Mouse (Mus musculus) bone marrow, adult 2 months (tissue): ENCODE results near the gene Sdad1. TPM values are rescaled to one million over a fixed set of nuclear protein-coding genes. Genes with fewer than 3 reads are reported as not detected.
A peak's percentile ranks its signal among the peaks of the same experiment; 100 is the strongest.
"Not testable (repeated sequence)": the region's sequence is repeated elsewhere in the genome, so short reads cannot be mapped to it uniquely, and the experiment has no call there.

Source experiments
- H3K27ac ChIP-seq: fragments of 200-500 bp; 2 replicates; pipeline ENCODE4 v1.5.1; 2012; ENCODE audit warnings: low read depth, mild to moderate bottlenecking, control low read depth, inconsistent platforms, low read length; ENCODE audit not compliant: control insufficient read depth, poor library complexity, insufficient read depth
- H3K4me1 ChIP-seq: fragments of 200-500 bp; 2 replicates; pipeline ENCODE4 v1.6.1; 2011; ENCODE audit warnings: low read length; ENCODE audit not compliant: control insufficient read depth, insufficient read depth
- H3K4me3 ChIP-seq: fragments of 200-500 bp; replicated peaks from 2 replicates; pipeline ENCODE3; 2011; ENCODE audit warnings: mild to moderate bottlenecking, low read depth, low read length, control low read depth; ENCODE audit not compliant: control insufficient read depth
- CTCF ChIP-seq: fragments of 200-500 bp; IDR thresholded peaks from 2 replicates; pipeline ENCODE4 v1.5.1; 2011; ENCODE audit warnings: low read length, control low read depth; ENCODE audit not compliant: control insufficient read depth, insufficient read depth
- POLR2A ChIP-seq: fragments of 200-500 bp; IDR thresholded peaks from 2 replicates; pipeline ENCODE4 v1.6.1; 2011; ENCODE audit warnings: low read depth, mild to moderate bottlenecking, control low read depth, low read length, borderline replicate concordance; ENCODE audit not compliant: control insufficient read depth
- WGBS: fragments of 180-500 bp; shearing (Covaris S2); methylation state at CpG from one replicate; pipeline ENCODE4 v1.1.7; 2018; 5-methylcytosine and 5-hydroxymethylcytosine counted together
- polyA plus RNA-seq: library from polyadenylated mRNA; stranded (reverse); fragments of >200 nt; gene quantifications from 2 replicates; pipeline ENCODE4 v1.2.4, GENCODE M21; 2011; ENCODE audit warnings: low replicate concordance; ENCODE audit not compliant: missing spikeins, insufficient read depth, insufficient read length

Gene Sdad1
- polyA plus RNA-seq, result 8.9 and 14.1 TPM in 2 replicates

DNA sequence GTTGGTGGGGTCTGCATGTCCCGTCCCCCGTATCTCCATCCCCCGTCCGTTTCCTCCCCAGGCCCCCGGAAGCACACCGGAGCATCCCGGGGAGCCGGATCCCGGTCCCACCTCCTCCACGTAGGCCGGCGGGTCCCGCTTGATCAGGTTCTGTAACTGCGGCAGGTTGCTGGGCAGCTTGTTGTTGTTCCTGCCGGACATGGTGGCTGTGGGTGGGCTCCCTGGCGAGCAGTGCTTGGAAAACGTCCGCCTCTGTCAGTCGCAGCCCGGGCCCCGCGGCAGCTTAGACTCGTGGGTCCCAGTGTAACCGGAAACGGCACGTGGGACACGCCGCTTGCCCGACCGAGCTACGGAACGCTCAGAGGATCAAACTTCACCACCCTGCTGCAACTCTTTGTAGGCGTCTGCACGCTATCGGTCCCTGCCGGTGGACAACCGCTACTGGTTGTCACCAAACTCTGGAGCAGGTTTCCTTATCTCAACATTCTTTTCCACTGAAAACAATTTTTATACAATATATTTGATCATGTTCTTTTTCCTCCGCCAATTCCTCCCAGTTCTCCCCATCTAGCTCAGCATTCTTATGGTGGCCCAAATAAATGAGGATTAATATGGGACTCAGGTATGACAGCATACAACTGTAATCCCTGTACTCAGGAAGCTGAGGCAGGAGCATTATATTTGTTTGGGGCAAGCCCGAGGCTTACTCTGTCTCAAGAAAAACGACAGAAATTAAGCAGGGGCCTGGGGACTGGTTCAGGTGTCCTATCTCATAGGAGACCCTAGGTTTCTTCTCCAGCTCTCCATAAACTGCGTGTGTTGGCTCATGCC is at the start of gene Sdad1:
Gene Sdad1, minus strand, starts transcription at position 799 of the 831 bp plus-strand sequence.
- no peak within 1 kb of the TSS for H3K27ac ChIP-seq
- TF ChIP-seq CTCF, result peak; percentile 64
- peak; percentile 69; the same call in 1 of the 2 replicates for TF ChIP-seq POLR2A
- 3% methylated on average over 41 of the region's 41 CpGs for WGBS
- H3K4me1 ChIP-seq, result peaks cover 2% of the 10 kb centered on the region
- H3K4me3 ChIP-seq, result peak within 1 kb of the TSS; percentile 94

- WGBS, result 85% methylated on average over 11 of the region's 11 CpGs
These were observed 48.6 kb upstream of the Sdad1 start for GRCm38 (mm10) chr5:92358767-92359455.

GRCm38 (mm10) chr5:92358033-92358432 is 47.8 kb upstream of the Sdad1 start:
- 36% methylated on average over 12 of the region's 12 CpGs for WGBS

More at GRCm38 (mm10) chr5:92358767-92359455, 48.6 kb upstream of the Sdad1 start:
- no peak overlapping the region for H3K4me3 ChIP-seq
- TF ChIP-seq POLR2A (no peak), CTCF (no peak)
- H3K27ac ChIP-seq, result no peak overlapping the region
- no peaks in the 10 kb centered on the region for H3K4me1 ChIP-seq

DNA sequence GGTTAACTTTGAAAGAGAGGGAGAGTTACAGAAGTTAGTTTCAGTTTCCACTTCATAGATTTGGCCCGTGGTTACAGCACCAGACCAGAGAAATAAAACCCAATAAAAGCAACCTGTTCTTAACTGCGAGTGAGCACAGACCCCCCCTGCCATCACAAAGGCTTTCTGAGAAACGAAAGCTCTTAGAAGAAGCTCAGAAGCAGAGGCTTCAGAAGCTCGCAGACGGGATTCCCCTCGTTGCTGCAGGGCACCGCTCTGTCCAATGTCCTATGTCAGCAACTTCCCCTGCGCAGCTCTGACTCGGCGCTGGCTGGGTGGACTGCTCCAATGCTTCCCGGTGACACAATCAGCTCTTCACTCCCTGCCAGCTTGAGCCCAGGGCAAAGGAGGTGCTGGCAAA is 43.2 kb upstream of the Sdad1 start:
- under 1% methylated on average over 11 of the region's 11 CpGs for WGBS
- Histone ChIP-seq H3K27ac (peak overlapping the region; percentile 71), H3K4me1 (peaks cover 8% of the 10 kb centered on the region), H3K4me3 (peak overlapping the region; percentile 60)
- TF ChIP-seq POLR2A, result 0 out of 2 replicates have a peak, but pooled peaks have one; percentile 36
- TF ChIP-seq CTCF, result no peak

More at GRCm38 (mm10) chr5:92358033-92358432, 47.8 kb upstream of the Sdad1 start:
- H3K4me3 ChIP-seq, result no peak overlapping the region
- H3K4me1 ChIP-seq, result peaks cover under 1% of the 10 kb centered on the region
- TF ChIP-seq POLR2A, result no peak
- TF ChIP-seq CTCF, result no peak
- H3K27ac ChIP-seq, result no peak overlapping the region

DNA sequence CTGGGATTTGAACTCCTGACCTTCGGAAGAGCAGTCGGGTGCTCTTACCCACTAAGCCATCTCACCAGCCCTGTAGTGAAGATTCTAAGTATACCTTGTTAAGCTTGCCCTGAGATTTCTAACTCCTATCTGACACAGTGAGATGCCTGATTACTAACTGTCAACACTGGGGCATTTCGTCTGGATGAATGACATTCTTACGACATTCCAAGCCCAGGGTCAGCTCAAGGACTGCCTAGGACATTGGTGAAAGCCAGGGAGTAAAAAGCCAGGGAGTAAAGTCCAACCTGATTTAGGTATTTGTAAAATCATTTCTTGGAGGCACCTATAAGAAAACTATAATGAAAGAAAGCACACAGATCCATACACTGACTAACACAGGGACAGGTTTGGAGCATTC is 42.4 kb upstream of the Sdad1 start:
- WGBS, result 58% methylated on average over 4 of the region's 4 CpGs
- H3K4me3 ChIP-seq, H3K4me1 ChIP-seq, H3K27ac ChIP-seq: not testable (repeated sequence)

DNA sequence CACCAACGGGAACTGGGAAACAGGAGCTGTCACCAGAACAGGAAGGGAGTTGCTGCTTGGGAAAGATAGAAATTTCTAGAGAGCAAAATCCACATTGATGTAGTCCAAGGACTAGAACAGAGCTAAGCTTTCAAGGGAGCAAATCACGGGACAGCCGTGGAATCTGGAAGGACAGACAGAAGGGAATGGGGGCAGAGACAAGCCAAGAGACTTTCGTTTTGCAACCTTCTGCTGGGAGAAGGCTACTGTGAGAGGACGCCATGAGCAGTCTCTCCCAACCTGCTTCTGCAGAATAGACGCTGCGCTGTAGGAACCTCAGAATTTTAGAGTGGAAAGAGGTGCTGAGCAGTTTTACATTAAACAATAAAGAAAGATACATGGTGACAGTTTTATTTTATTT is 39.5 kb upstream of the Sdad1 start:
- no peak for TF ChIP-seq CTCF
- no peak for TF ChIP-seq POLR2A
- no peak overlapping the region for H3K27ac ChIP-seq
- no peak overlapping the region for H3K4me3 ChIP-seq
- 78% methylated on average over 7 of the region's 7 CpGs for WGBS
- H3K4me1 ChIP-seq, result peaks cover 10% of the 10 kb centered on the region

DNA sequence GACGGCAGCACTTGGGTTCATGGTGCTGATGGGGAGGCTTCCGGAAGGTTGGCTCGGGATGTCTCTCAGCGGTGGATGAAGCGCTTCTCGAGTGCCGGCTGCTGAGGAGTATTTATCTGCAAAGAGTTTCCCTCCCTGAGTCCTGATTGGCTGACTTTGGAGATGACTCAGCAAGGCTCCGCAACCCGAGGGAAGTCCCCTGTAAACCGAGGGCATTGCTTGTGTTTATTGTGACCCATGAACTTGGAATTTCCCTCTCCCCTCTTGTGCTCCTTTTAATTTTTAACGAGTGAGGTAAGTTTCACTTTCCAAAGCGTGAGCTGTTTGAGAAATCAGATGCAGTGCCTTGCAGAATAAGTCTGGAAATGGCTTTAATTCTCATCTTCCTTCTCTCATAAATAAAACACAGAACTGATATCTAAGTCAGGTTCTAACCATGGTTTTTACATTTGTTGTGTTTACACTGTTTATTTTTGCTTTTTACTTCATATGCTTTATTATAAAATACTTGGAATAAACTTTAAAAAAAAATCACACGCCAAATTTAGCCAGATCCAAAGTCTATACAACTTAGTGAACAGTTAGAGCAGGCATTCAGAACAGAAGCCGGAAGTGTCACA is 38.6 kb upstream of the Sdad1 start, which contains the start of gene Cxcl10:
Gene Cxcl10, minus strand, starts transcription at position 96 of the 620 bp plus-strand sequence.
- Histone ChIP-seq H3K4me3 (peak within 1 kb of the TSS; percentile 44), H3K27ac (no peak within 1 kb of the TSS), H3K4me1 (peaks cover 10% of the 10 kb centered on the region)
- no peak for TF ChIP-seq CTCF
- no peak for TF ChIP-seq POLR2A
- 9% methylated on average over 14 of the region's 14 CpGs for WGBS

- Histone ChIP-seq H3K27ac (no peak overlapping the region), H3K4me3 (no peak overlapping the region), H3K4me1 (peaks cover 5% of the 10 kb centered on the region)
- TF ChIP-seq POLR2A (no peak), CTCF (no peak)
- WGBS, result 53% methylated on average over 8 of the region's 8 CpGs
These were observed 34.7 kb upstream of the Sdad1 start for GRCm38 (mm10) chr5:92345006-92345405.
